ENCODE assay signal across 13 mouse cellular contexts in genomic region chr1:175580346-175580745, GRCm38 (mm10). TPM values are rescaled to one million over a fixed set of nuclear protein-coding genes. Genes with fewer than 3 reads are reported as not detected.
A peak's percentile ranks its signal among the peaks of the same experiment; 100 is the strongest.
DNase-seq lines count a peak whose midpoint lies in the region.
"Had no signal": no experiment of that assay in that cellular context is flagged by ENCODE, and none has a peak within 500 bp of the region (broad histone marks: within the 10 kb centered on the region; RNA-seq: fewer than 3 reads in every experiment).

No protein-coding gene starts in this region.

- peak; percentile 15 for DNase-seq in layer of hippocampus, adult 11-12 months (ENCODE audit: low spot score)
- no peak for DNase-seq in layer of hippocampus, postnatal 25 days (ENCODE audit: extremely low spot score in 1 of 2, low spot score in 1 of 2)
- peak; percentile 15 for DNase-seq in right cerebral cortex, postnatal 25 days
- DNase-seq in right cerebral cortex, postnatal 4 days: no peak
- peak; percentile 43 for DNase-seq in cerebellum, adult 9-11 months
- no peak for DNase-seq in gastrocnemius, postnatal 10 days
- no peak for DNase-seq in kidney, postnatal 10 days
- DNase-seq: gastrocnemius, postnatal 25 days; liver, postnatal 0 days; lung, postnatal 10 days; thymus, postnatal 25 days had no signal

RNA-seq across cellular contexts. Expression of gene Kmo, which starts 39.8 kb away (rescaled TPM):
- total RNA-seq in layer of hippocampus, postnatal 25 days (2021): not detected
- total RNA-seq in gastrocnemius, postnatal 10 days (2021): under 1 TPM; 0.25 to 0.28 TPM
- total RNA-seq: layer of hippocampus, postnatal 10 days; left cerebral cortex, postnatal 25 days had no signal

RNA-seq across cellular contexts. Expression of gene Fh1, which starts 45.1 kb away (rescaled TPM):
- 10 to 100 TPM; 76.2 to 76.5 TPM for total RNA-seq in layer of hippocampus, postnatal 25 days (2021)
- 100 to 1,000 TPM; 218 to 258 TPM for total RNA-seq in gastrocnemius, postnatal 10 days (2021)

Comparison
In these comparisons a context has a peak if more than half of its experiments do, and no peak if none do; other contexts are left out.
1. DNase-seq: peak in layer of hippocampus, adult 11-12 months (single experiment), right cerebral cortex, postnatal 25 days (single experiment) and cerebellum, adult 9-11 months (single experiment); none in layer of hippocampus, postnatal 25 days (0 of 2), right cerebral cortex, postnatal 4 days (single experiment), gastrocnemius, postnatal 10 days (single experiment) and kidney, postnatal 10 days (single experiment).